Mouse (Mus musculus): ENCODE data around the gene Sept1.
"Not testable (repeated sequence)": the region's sequence is repeated elsewhere in the genome, so short reads cannot be mapped to it uniquely, and the experiment has no call there.

Gene Sept1

GRCm38 (mm10) chr7:127194011-127194632 lies 38.8 kb downstream of the Sept1 start:
- DNase-seq (ENCODE audit: low spot score), result no peak

- DNase-seq (ENCODE audit: low spot score), result no peak
Measured at GRCm38 (mm10) chr7:127192989-127193388, 39.9 kb downstream of the Sept1 start.

GRCm38 (mm10) chr7:127190672-127191071 lies 42.3 kb downstream of the Sept1 start:
- DNase-seq (ENCODE audit: low spot score), result no peak

GRCm38 (mm10) chr7:127188305-127189276 lies 44.3 kb downstream of the Sept1 start:
- DNase-seq (ENCODE audit: low spot score), result no peak

GRCm38 (mm10) chr7:127187351-127187750 lies 45.6 kb downstream of the Sept1 start:
- no peak for DNase-seq (ENCODE audit: low spot score)

GRCm38 (mm10) chr7:127185601-127186000 lies 47.3 kb downstream of the Sept1 start:
- DNase-seq (ENCODE audit: low spot score), result no peak

GRCm38 (mm10) chr7:127184720-127185119 lies 48.2 kb downstream of the Sept1 start:
- DNase-seq (ENCODE audit: low spot score), result no peak

GRCm38 (mm10) chr7:127183828-127184227 lies 49.1 kb downstream of the Sept1 start:
- no peak for DNase-seq (ENCODE audit: low spot score)

- DNase-seq (ENCODE audit: low spot score), result no peak
Measured at GRCm38 (mm10) chr7:127183345-127183744, 49.6 kb downstream of the Sept1 start.

- DNase-seq (ENCODE audit: low spot score), result not testable (repeated sequence)
Measured at GRCm38 (mm10) chr7:127181724-127182123, 51.2 kb downstream of the Sept1 start.

- no peak for DNase-seq (ENCODE audit: low spot score)
Measured at GRCm38 (mm10) chr7:127180783-127181182, 52.1 kb downstream of the Sept1 start.

GRCm38 (mm10) chr7:127176937-127177336 lies 56.0 kb downstream of the Sept1 start:
- no peak for DNase-seq (ENCODE audit: low spot score)

GRCm38 (mm10) chr7:127166501-127166900 lies 66.4 kb downstream of the Sept1 start:
- no peak for DNase-seq (ENCODE audit: low spot score)

GRCm38 (mm10) chr7:127165607-127166493 lies 67.1 kb downstream of the Sept1 start:
- DNase-seq (ENCODE audit: low spot score), result no peak

Measured in layer of hippocampus, adult 11-12 months (tissue).